Mouse (Mus musculus) spleen, adult 2 months (tissue): ENCODE data around the gene Atf5.

ENCODE experiments used
- CTCF ChIP-seq: fragments of 200-500 bp; IDR thresholded peaks from 2 replicates; pipeline ENCODE4 v1.5.1; 2011; ENCODE audit warnings: mild to moderate bottlenecking, inconsistent platforms; ENCODE audit not compliant: insufficient read depth, insufficient read length, insufficient replicate concordance; ENCODE audit errors: extremely low read depth
- POLR2A ChIP-seq: fragments of 200-500 bp; IDR thresholded peaks from 2 replicates; pipeline ENCODE4 v1.6.1; 2011; ENCODE audit warnings: low read depth, low read length, inconsistent platforms

DNA sequence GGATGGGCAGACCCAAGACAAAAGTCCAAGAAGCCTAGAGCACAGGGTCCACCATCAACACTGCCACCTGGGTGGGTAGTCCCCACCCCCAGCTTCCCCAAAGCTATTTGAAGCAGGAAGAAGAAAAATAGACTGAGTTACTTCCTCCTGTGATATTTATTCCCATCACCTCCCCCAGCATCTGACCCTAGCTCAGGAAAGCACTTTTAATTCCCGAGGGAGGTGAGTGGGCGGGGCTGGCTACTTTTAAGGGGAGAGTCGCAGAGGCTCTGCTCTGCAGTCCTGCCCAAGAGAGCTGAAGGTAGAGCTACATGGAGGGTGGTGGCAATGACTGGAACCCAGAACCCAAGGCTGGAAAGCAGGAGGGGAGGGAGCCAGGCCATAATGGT is 19.6 kb upstream of the Atf5 start:
- TF ChIP-seq CTCF, result no peak
- peak; percentile 54; the same call in 1 of the 2 replicates for TF ChIP-seq POLR2A
